Mouse (Mus musculus): Measurements from ENCODE around the gene Asb10. TPM values are rescaled to one million over a fixed set of nuclear protein-coding genes. Genes with fewer than 3 reads are reported as not detected.

The Asb10 gene
- polyA plus RNA-seq, 1 experiment from 2014 or later: 0.21 TPM

- Histone ChIP-seq H3K9ac (replicated peaks; ENCODE audit: low read depth) (no peak overlapping the region), H3K36me3 (ENCODE audit: insufficient read depth, low read length) (no peaks in the 10 kb centered on the region), H3K27me3 (replicated peaks; ENCODE audit: insufficient read depth, low read length) (no peaks in the 10 kb centered on the region), H3K27ac (ENCODE audit: low read length) (no peak overlapping the region), H3K9me3 (ENCODE audit: low read length) (0 out of 2 replicates have a peak, but pooled peaks cover 3% of the 10 kb centered on the region), H3K4me2 (replicated peaks; ENCODE audit: low read depth, low read length) (no peak overlapping the region), H3K4me3 (ENCODE audit: low read depth, low read length) (no peak overlapping the region), H3K4me1 (ENCODE audit: insufficient read depth, low read depth, low read length) (no peaks in the 10 kb centered on the region)
- ATAC-seq (no peak), DNase-seq (ENCODE audit: low spot score) (no peak)
- WGBS: 70% methylated on average over 5 of the region's 5 CpGs
- TF ChIP-seq EP300 (IDR thresholded peaks at IDR 0.05) (no peak), CTCF (IDR thresholded peaks at IDR 0.05) (no peak)
These were observed 13.0 kb upstream of the Asb10 start for GRCm38 (mm10) chr5:24553621-24554244.

GRCm38 (mm10) chr5:24551317-24551688, 10.5 kb upstream of the Asb10 start:
- no peak for TF ChIP-seq EP300 (IDR thresholded peaks at IDR 0.05)
- TF ChIP-seq CTCF (IDR thresholded peaks at IDR 0.05): no peak
- Histone ChIP-seq H3K4me2 (replicated peaks; ENCODE audit: low read depth, low read length) (no peak overlapping the region), H3K36me3 (ENCODE audit: insufficient read depth, low read length) (no peaks in the 10 kb centered on the region), H3K27ac (ENCODE audit: low read length) (no peak overlapping the region), H3K4me1 (ENCODE audit: insufficient read depth, low read depth, low read length) (no peaks in the 10 kb centered on the region), H3K27me3 (replicated peaks; ENCODE audit: insufficient read depth, low read length) (no peaks in the 10 kb centered on the region), H3K9me3 (ENCODE audit: low read length) (0 out of 2 replicates have a peak, but pooled peaks cover 3% of the 10 kb centered on the region), H3K4me3 (ENCODE audit: low read depth, low read length) (no peak overlapping the region), H3K9ac (replicated peaks; ENCODE audit: low read depth) (no peak overlapping the region)
- ATAC-seq (no peak), DNase-seq (ENCODE audit: low spot score) (no peak)
- WGBS: 35% methylated on average over 2 of the region's 2 CpGs

- TF ChIP-seq CTCF (IDR thresholded peaks at IDR 0.05): no peak
- no peak for TF ChIP-seq EP300 (IDR thresholded peaks at IDR 0.05)
- Histone ChIP-seq H3K27ac (ENCODE audit: low read length) (no peak overlapping the region), H3K36me3 (ENCODE audit: insufficient read depth, low read length) (no peaks in the 10 kb centered on the region), H3K4me3 (ENCODE audit: low read depth, low read length) (no peak overlapping the region), H3K4me1 (ENCODE audit: insufficient read depth, low read depth, low read length) (no peaks in the 10 kb centered on the region), H3K4me2 (replicated peaks; ENCODE audit: low read depth, low read length) (no peak overlapping the region), H3K9ac (replicated peaks; ENCODE audit: low read depth) (no peak overlapping the region), H3K27me3 (replicated peaks; ENCODE audit: insufficient read depth, low read length) (no peaks in the 10 kb centered on the region), H3K9me3 (ENCODE audit: low read length) (no peaks in the 10 kb centered on the region)
- DNase-seq (ENCODE audit: low spot score): peak; percentile 8
- ATAC-seq: peak; percentile 40; the same call in 1 of the 2 replicates
- WGBS: 22% methylated on average over 23 of the region's 26 CpGs
These were observed 10.0 kb upstream of the Asb10 start for GRCm38 (mm10) chr5:24550598-24551316.

GRCm38 (mm10) chr5:24542643-24543042, 1.9 kb upstream of the Asb10 start:
- ATAC-seq (no peak), DNase-seq (ENCODE audit: low spot score) (no peak)
- TF ChIP-seq CTCF (IDR thresholded peaks at IDR 0.05) (no peak), EP300 (IDR thresholded peaks at IDR 0.05) (no peak)
- Histone ChIP-seq H3K9ac (replicated peaks; ENCODE audit: low read depth) (no peak overlapping the region), H3K9me3 (ENCODE audit: low read length) (no peaks in the 10 kb centered on the region), H3K4me3 (ENCODE audit: low read depth, low read length) (no peak overlapping the region), H3K4me1 (ENCODE audit: insufficient read depth, low read depth, low read length) (0 out of 2 replicates have a peak, but pooled peaks cover 10% of the 10 kb centered on the region), H3K4me2 (replicated peaks; ENCODE audit: low read depth, low read length) (no peak overlapping the region), H3K36me3 (ENCODE audit: insufficient read depth, low read length) (no peaks in the 10 kb centered on the region), H3K27me3 (replicated peaks; ENCODE audit: insufficient read depth, low read length) (0 out of 2 replicates have a peak, but pooled peaks cover 3% of the 10 kb centered on the region), H3K27ac (ENCODE audit: low read length) (no peak overlapping the region)
- WGBS: 75% methylated on average over 7 of the region's 7 CpGs

GRCm38 (mm10) chr5:24541144-24541569, 379 bp upstream of the Asb10 start:
- H3K27me3 ChIP-seq (replicated peaks; ENCODE audit: insufficient read depth, low read length): 0 out of 2 replicates have a peak, but pooled peaks cover 3% of the 10 kb centered on the region
- 10% methylated on average over 6 of the region's 6 CpGs for WGBS
- no peaks in the 10 kb centered on the region for H3K9me3 ChIP-seq (ENCODE audit: low read length)
- DNase-seq (ENCODE audit: low spot score) (no peak), ATAC-seq (no peak)
- H3K27ac ChIP-seq (ENCODE audit: low read length): no peak overlapping the region
- 0 out of 2 replicates have a peak, but pooled peaks cover 10% of the 10 kb centered on the region for H3K4me1 ChIP-seq (ENCODE audit: insufficient read depth, low read depth, low read length)
- H3K36me3 ChIP-seq (ENCODE audit: insufficient read depth, low read length): no peaks in the 10 kb centered on the region
- no peak overlapping the region for H3K9ac ChIP-seq (replicated peaks; ENCODE audit: low read depth)
- no peak overlapping the region for H3K4me3 ChIP-seq (ENCODE audit: low read depth, low read length)
- TF ChIP-seq EP300 (IDR thresholded peaks at IDR 0.05) (no peak), CTCF (IDR thresholded peaks at IDR 0.05) (no peak)
- H3K4me2 ChIP-seq (replicated peaks; ENCODE audit: low read depth, low read length): peak overlapping the region; percentile 52

GRCm38 (mm10) chr5:24539571-24540296, 1.0 kb downstream of the Asb10 start:
- Histone ChIP-seq H3K4me3 (ENCODE audit: low read depth, low read length) (no peak overlapping the region), H3K27ac (ENCODE audit: low read length) (no peak overlapping the region), H3K4me1 (ENCODE audit: insufficient read depth, low read depth, low read length) (0 out of 2 replicates have a peak, but pooled peaks cover 10% of the 10 kb centered on the region), H3K9ac (replicated peaks; ENCODE audit: low read depth) (no peak overlapping the region), H3K36me3 (ENCODE audit: insufficient read depth, low read length) (no peaks in the 10 kb centered on the region), H3K9me3 (ENCODE audit: low read length) (no peaks in the 10 kb centered on the region), H3K4me2 (replicated peaks; ENCODE audit: low read depth, low read length) (no peak overlapping the region), H3K27me3 (replicated peaks; ENCODE audit: insufficient read depth, low read length) (0 out of 2 replicates have a peak, but pooled peaks cover 3% of the 10 kb centered on the region)
- DNase-seq (ENCODE audit: low spot score) (no peak), ATAC-seq (no peak)
- TF ChIP-seq CTCF (IDR thresholded peaks at IDR 0.05): no peak
- no peak for TF ChIP-seq EP300 (IDR thresholded peaks at IDR 0.05)
- 80% methylated on average over 22 of the region's 22 CpGs for WGBS
